Mouse (Mus musculus): ENCODE data around the gene Mllt3. TPM values are rescaled to one million over a fixed set of nuclear protein-coding genes. Genes with fewer than 3 reads are reported as not detected.

Gene Mllt3
- total and polyA plus RNA-seq, 3 experiments = 15.4 to 75.3 TPM; not detected in 1

DNA sequence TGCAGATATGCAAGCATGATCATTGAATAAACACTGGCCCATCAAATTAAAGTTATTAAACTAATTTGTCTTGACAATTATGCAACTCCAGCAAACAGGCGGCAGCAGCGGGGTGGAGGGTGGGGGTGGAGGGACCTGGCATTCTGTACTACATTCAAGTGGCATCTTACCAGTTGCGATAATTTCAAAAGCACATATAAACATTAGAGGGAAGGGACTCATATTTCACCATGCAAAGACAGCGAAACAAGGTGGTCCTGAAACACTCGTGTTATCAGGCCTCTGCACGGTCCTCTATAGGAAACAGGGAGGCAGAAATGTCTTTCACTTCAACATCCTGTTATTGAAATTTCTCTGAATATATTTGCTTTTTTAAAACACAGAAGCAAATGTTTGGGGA, 210.0 kb downstream of the Mllt3 start:
- Histone ChIP-seq H3K79me2 (ENCODE audit: control insufficient read depth, insufficient read depth, low read length, poor library complexity) (no peaks in the 10 kb centered on the region), H3K4me3 (ENCODE audit: control insufficient read depth in 1 of 2, insufficient read depth in 1 of 2, low read depth in 2 of 2, low read length in 2 of 2) (no peak overlapping the region), H3K27me3 (ENCODE audit: control insufficient read depth in 1 of 2, insufficient read depth in 2 of 2, low read length in 2 of 2) (no peaks in the 10 kb centered on the region), H3K9ac (ENCODE audit: control insufficient read depth, low read depth, low read length, poor library complexity, severe bottlenecking) (no peak overlapping the region), H3K9me3 (replicated peaks; ENCODE audit: insufficient read depth, low read length) (no peaks in the 10 kb centered on the region), H3K27ac (ENCODE audit: control insufficient read depth, low read depth, low read length) (no peak overlapping the region), H3K36me3 (ENCODE audit: control insufficient read depth in 1 of 2, insufficient read depth in 2 of 2, low read length in 2 of 2) (peaks cover 0 to 5% of the 10 kb centered on the region in 2 experiments; a peak in 2 of 4 replicates), H3K4me1 (ENCODE audit: control insufficient read depth in 1 of 2, insufficient read depth in 2 of 2, low read length in 2 of 2) (no peaks in the 10 kb centered on the region)
- TF ChIP-seq CHD2 (IDR thresholded peaks at IDR 0.05; ENCODE audit: low read length) (no peak), NELFE (IDR thresholded peaks at IDR 0.05; ENCODE audit: low read depth, low read length) (no peak), TCF12 (IDR thresholded peaks at IDR 0.05; ENCODE audit: low read depth, low read length) (no peak)
- no peak for DNase-seq (ENCODE audit: low read depth, low spot score)

DNA sequence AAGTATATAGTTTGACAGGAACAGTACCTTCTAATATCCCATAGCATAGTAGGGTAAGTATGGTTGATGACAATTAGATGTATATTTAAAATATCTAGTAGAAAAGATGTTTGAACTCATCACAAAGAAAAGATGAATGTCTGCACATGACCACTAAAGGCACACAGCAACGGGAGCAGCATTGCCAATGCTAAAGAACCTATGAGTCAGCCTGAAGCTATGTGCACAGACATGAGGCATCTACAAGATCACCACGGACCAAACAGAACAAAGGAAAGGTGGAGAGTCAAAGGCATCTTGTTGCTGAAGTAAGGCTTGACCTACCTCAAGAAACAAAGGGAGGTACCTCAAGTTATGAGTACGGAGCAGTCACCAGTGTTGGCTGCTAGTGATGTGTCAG, 212.3 kb downstream of the Mllt3 start:
- no peaks in the 10 kb centered on the region for H3K79me2 ChIP-seq (ENCODE audit: control insufficient read depth, insufficient read depth, low read length, poor library complexity)
- no peaks in the 10 kb centered on the region for H3K9me3 ChIP-seq (replicated peaks; ENCODE audit: insufficient read depth, low read length)
- no peak for DNase-seq (ENCODE audit: low read depth, low spot score)
- no peaks in the 10 kb centered on the region for H3K4me1 ChIP-seq (ENCODE audit: control insufficient read depth in 1 of 2, insufficient read depth in 2 of 2, low read length in 2 of 2)
- H3K27ac ChIP-seq (ENCODE audit: control insufficient read depth, low read depth, low read length) = no peak overlapping the region
- H3K4me3 ChIP-seq (ENCODE audit: control insufficient read depth in 1 of 2, insufficient read depth in 1 of 2, low read depth in 2 of 2, low read length in 2 of 2) = no peak overlapping the region
- TF ChIP-seq BHLHE40 (IDR thresholded peaks at IDR 0.05; ENCODE audit: borderline replicate concordance, low read depth, low read length) = no peak
- TF ChIP-seq SMC3 (IDR thresholded peaks at IDR 0.05; ENCODE audit: low read depth, low read length) = no peak
- no peak for TF ChIP-seq POLR2AphosphoS5 (IDR thresholded peaks at IDR 0.05; ENCODE audit: borderline replicate concordance, low read depth, low read length)
- no peak for TF ChIP-seq MAZ (IDR thresholded peaks at IDR 0.05; ENCODE audit: low read depth, low read length)
- no peak for TF ChIP-seq TBP (IDR thresholded peaks at IDR 0.05; ENCODE audit: low read depth, low read length)
- TF ChIP-seq MYC (IDR thresholded peaks at IDR 0.05; ENCODE audit: low read depth, low read length) = no peak
- TF ChIP-seq ZNF384 (IDR thresholded peaks at IDR 0.05; ENCODE audit: low read depth, low read length) = no peak
- no peak for TF ChIP-seq USF2 (IDR thresholded peaks at IDR 0.05; ENCODE audit: borderline replicate concordance in 1 of 2, insufficient read depth in 1 of 2, low read depth in 1 of 2, low read length in 2 of 2)
- TF ChIP-seq MXI1 (IDR thresholded peaks at IDR 0.05; ENCODE audit: low read depth, low read length) = no peak
- no peak for TF ChIP-seq TAL1 (IDR thresholded peaks at IDR 0.05; ENCODE audit: low read length)
- TF ChIP-seq JUND (IDR thresholded peaks at IDR 0.05; ENCODE audit: low read depth, low read length) = no peak
- no peak for TF ChIP-seq ETS1 (IDR thresholded peaks at IDR 0.05; ENCODE audit: low read depth, low read length)
- no peak for TF ChIP-seq SIN3A (IDR thresholded peaks at IDR 0.05; ENCODE audit: low read length)
- no peak for TF ChIP-seq GATA1 (IDR thresholded peaks at IDR 0.05; ENCODE audit: low read depth, low read length)
- TF ChIP-seq NRF1 (IDR thresholded peaks at IDR 0.05; ENCODE audit: insufficient read depth, low read depth, low read length, poor library complexity, severe bottlenecking) = no peak
- no peak for TF ChIP-seq KAT2A (conservative IDR thresholded peaks at IDR 0.05; ENCODE audit: low read depth, low read length)
- no peak for TF ChIP-seq UBTF (IDR thresholded peaks at IDR 0.05; ENCODE audit: borderline replicate concordance, insufficient read depth, low read depth, low read length)
- TF ChIP-seq MYB (IDR thresholded peaks at IDR 0.05; ENCODE audit: low read depth, low read length) = no peak
- no peak for TF ChIP-seq TCF12 (IDR thresholded peaks at IDR 0.05; ENCODE audit: low read depth, low read length)
- no peak for TF ChIP-seq NELFE (IDR thresholded peaks at IDR 0.05; ENCODE audit: low read depth, low read length)
- H3K9ac ChIP-seq (ENCODE audit: control insufficient read depth, low read depth, low read length, poor library complexity, severe bottlenecking) = no peak overlapping the region
- no peaks in the 10 kb centered on the region for H3K27me3 ChIP-seq (ENCODE audit: control insufficient read depth in 1 of 2, insufficient read depth in 2 of 2, low read length in 2 of 2)
- H3K36me3 ChIP-seq (ENCODE audit: control insufficient read depth in 1 of 2, insufficient read depth in 2 of 2, low read length in 2 of 2) = peaks cover 0 to 5% of the 10 kb centered on the region in 2 experiments; a peak in 2 of 4 replicates

Data from MEL (cell line).